Mouse (Mus musculus) thymus, adult 2 months (tissue): ENCODE data around the gene Shroom1.

Experiments used
- CTCF ChIP-seq: fragments of 200-500 bp; IDR thresholded peaks from 2 replicates; pipeline ENCODE4 v1.5.1; 2012; ENCODE audit warnings: mild to moderate bottlenecking, control low read depth, low read length, moderate library complexity, borderline replicate concordance; ENCODE audit not compliant: control insufficient read depth, poor library complexity, insufficient read depth; ENCODE audit errors: extremely low read depth
- POLR2A ChIP-seq: fragments of 200-500 bp; IDR thresholded peaks from 2 replicates; pipeline ENCODE4 v1.6.1; 2012; ENCODE audit warnings: mild to moderate bottlenecking, low read length, control low read depth, moderate library complexity; ENCODE audit not compliant: control insufficient read depth, poor library complexity, insufficient read depth; ENCODE audit errors: extremely low read depth

DNA sequence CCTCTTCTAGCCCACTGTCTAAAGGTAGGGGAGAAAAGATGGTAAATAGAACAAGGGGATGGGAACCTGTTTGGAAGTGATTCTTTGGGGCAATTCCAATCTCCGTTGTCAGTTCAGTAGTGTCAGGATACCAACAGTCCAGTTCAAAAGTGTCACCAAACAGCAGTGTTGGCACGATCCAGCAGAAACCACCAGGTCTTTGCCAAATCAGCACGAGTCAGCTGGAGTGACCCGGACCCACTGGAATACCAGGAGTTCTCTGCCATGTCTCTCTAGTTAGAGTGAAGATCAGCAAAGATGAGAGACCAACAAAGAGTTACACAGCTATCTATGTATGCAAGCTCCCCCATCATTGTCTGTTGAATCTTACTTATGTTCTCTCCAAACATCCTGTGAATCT is 43.1 kb upstream of the Shroom1 start:
- TF ChIP-seq CTCF (no peak), POLR2A (no peak)
